Mouse (Mus musculus): ENCODE data around the gene Strbp. TPM values are rescaled to one million over a fixed set of nuclear protein-coding genes. Genes with fewer than 3 reads are reported as not detected.

The Strbp gene
- polyA plus RNA-seq (2017; shearing (Covaris generic)), result 10 to 100 TPM; 23.8 to 26.7 TPM

GRCm38 (mm10) chr2:37703230-37703954 is at the start of gene Strbp:
Strbp (minus strand) TSS chr2:37703859.

GRCm38 (mm10) chr2:37516030-37516710 is 187.5 kb downstream of the Strbp start, which contains the start of gene Gpr21:
Gpr21 (plus strand) TSS chr2:37516332.

GRCm38 (mm10) chr2:37442611-37443591 is 260.8 kb downstream of the Strbp start, which contains the start of the genes Zbtb26, Zbtb6 and Rabgap1:
Zbtb26 (minus strand) TSS chr2:37443135.
Zbtb6 (minus strand) TSS chr2:37443171.
Rabgap1 (plus strand) TSS chr2:37443279.

Other genes starting within 250 kb of the Strbp start
- 1 to 10 TPM in 1 of 2 experiments, under 1 TPM in 1; 0.69 to 2.4 TPM for gene Gpr21, start 187.5 kb downstream of the Strbp start, polyA plus RNA-seq (2017; shearing (Covaris generic))
- gene Crb2, start 72.4 kb upstream of the Strbp start, polyA plus RNA-seq (2017; shearing (Covaris generic)), result under 1 TPM in 1 of 2 experiments, not detected in 1; 0.10 TPM